Mouse (Mus musculus) thymus, postnatal 25 days (tissue): ENCODE results near the gene Mpv17l.
"Not testable (repeated sequence)": the region's sequence is repeated elsewhere in the genome, so short reads cannot be mapped to it uniquely, and the experiment has no call there.

Source experiments
- DNase-seq: peaks from one replicate; pipeline ENCODE4 v3.0.0; 2022

Gene Mpv17l

GRCm38 (mm10) chr16:13902888-13903483 lies at the start of gene Mpv17l, which contains the start of gene Pdxdc1:
TSS of gene Mpv17l (plus strand) at chr16:13903161.
TSS of gene Pdxdc1 (minus strand) at chr16:13903131.
- DNase-seq: peak; percentile 98

GRCm38 (mm10) chr16:13853886-13854285 lies 49.1 kb upstream of the Mpv17l start:
- DNase-seq: no peak

DNA sequence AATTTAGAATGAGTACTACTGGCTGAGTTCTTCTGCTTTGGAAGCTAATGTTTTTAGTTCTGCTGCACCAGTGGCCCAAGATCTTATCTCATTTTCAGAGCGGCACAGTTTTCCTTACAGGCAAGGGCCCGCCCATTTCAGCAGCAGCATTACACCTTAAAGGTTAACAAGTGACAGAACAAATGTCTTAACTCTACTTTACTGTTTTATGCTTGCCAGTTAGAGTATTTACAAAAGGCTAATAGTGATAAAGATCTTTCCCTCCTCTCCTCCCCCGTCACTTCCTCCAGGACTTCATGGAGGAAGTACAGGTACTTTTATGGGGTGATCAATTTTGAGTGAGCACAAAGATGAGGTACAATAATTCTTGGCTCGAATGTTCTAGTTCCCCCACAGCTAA lies 36.9 kb upstream of the Mpv17l start:
- no peak for DNase-seq

- no peak for DNase-seq
Measured at GRCm38 (mm10) chr16:13866616-13867015, 36.3 kb upstream of the Mpv17l start.

- DNase-seq: peak; percentile 32
Measured at GRCm38 (mm10) chr16:13867406-13867805, 35.6 kb upstream of the Mpv17l start.

DNA sequence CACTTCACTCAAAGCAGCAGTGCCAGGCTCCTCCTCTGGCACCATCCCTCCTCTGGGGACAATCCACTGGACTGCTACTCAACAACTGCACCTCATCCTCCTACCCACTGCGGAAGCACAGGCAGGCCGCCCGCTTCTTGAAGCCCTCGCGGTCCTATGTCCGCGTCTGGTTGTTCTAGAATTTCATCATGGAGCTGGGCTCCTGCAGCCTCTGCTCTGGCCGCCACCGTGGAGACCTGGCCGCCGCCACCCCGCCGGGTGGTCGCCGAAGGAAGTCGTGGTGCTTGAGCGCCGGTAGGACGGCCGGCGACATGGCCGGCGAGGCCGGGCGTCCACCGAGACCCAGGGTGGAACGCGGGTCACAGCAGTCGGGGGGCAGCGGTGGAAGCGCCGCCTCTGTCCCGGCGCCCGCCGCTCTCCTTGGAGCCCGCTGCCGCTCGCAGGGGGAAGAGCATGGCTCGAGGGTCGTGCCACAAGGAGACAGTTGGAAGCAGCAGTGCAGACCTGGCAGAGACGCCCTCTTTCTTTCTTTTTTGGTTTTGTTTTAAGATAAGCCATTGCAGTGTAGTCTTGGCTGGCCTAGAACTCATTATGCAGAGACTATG lies 34.9 kb upstream of the Mpv17l start:
- peak; percentile 2 for DNase-seq

GRCm38 (mm10) chr16:13875483-13875882 lies 27.5 kb upstream of the Mpv17l start:
- DNase-seq: no peak

GRCm38 (mm10) chr16:13883094-13883774 lies 19.7 kb upstream of the Mpv17l start:
- DNase-seq: no peak

GRCm38 (mm10) chr16:13890449-13890848 lies 12.5 kb upstream of the Mpv17l start:
- DNase-seq: no peak

- DNase-seq: no peak
Measured at GRCm38 (mm10) chr16:13892850-13893249, 10.1 kb upstream of the Mpv17l start.

- DNase-seq: no peak
Measured at GRCm38 (mm10) chr16:13894097-13894496, 8.9 kb upstream of the Mpv17l start.

DNA sequence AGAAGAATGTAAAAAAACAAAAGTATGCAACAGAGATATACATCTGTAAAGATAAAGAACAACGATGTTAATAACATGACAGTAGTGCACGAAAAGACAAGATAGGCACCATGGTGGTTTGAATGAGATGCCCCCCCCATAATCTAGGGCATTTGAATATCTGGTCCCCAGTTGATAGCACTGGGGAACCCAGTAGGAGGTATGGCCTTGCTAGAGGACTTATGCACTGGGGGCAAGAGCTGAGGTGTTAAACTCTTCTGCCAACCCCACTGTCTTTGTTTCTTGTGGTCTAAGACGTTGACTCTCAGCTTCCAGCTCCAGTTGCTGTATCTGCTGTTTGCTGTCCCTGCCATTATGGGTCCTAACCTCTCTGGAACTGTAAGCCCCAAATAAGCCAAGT lies 7.2 kb upstream of the Mpv17l start:
- no peak for DNase-seq

DNA sequence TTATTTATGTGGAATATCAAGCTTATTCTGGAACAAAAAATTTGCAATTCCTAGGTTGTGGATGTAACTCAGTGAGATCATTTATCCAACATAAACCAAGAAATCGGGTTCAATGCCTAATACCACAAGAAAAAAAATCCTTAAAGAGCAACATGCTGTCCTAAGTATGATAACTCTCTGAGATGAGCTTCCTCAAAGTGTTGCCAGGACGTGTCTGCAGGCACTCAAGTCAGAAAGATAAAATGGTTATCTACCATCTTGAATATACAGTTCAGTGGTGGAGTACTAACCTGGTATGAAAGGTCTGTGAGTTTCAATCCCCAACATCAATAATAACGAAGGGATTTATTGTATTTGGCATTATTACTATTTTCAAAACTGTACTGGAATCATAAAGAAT lies 6.6 kb upstream of the Mpv17l start:
- no peak for DNase-seq

DNA sequence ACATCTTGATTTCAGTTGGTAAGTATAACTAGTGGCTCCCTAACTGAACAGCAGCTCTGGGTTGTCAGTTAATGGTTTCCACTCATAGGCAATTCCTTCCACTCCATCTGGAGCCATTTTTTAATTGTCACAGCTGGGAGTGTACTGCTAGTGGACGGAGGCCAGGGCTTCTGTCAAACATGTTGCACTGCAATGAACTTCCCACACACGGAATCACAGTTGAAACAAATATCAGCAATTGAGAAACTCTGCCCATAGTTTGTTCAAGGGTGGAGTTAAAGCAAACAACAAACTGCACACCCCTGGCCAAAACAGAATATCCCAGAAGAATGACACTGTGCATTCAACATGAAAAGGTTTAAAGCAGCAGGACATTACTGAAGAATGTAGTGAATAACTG lies 4.0 kb upstream of the Mpv17l start:
- DNase-seq: no peak

GRCm38 (mm10) chr16:13902397-13902831 lies 547 bp upstream of the Mpv17l start:
- no peak for DNase-seq

- no peak for DNase-seq
Measured at GRCm38 (mm10) chr16:13903488-13903887, 527 bp downstream of the Mpv17l start.

- no peak for DNase-seq
Measured at GRCm38 (mm10) chr16:13907297-13907696, 4.3 kb downstream of the Mpv17l start.

DNA sequence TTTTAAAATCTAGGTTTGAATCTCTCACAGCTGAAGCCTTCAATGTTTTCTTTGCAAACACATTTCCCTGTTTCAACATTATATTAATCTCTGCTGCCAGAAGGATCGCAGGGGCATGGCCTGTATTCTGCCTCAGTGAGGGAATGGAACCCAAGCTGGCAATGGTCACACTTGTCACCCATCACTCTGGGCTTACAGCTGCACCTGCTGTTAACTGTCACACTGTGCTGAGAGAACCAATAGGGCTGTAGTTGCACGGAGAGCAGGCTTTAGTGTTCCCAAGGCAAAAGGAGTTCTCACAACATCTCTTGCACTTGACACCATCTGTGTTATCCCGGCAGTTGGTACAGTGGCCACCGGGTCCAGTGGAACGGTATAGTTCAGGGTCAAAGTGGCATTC lies 17.1 kb downstream of the Mpv17l start:
- DNase-seq: no peak

GRCm38 (mm10) chr16:13921063-13921462 lies 18.1 kb downstream of the Mpv17l start:
- DNase-seq: no peak

GRCm38 (mm10) chr16:13921781-13922180 lies 18.8 kb downstream of the Mpv17l start:
- DNase-seq: no peak

- DNase-seq: not testable (repeated sequence)
Measured at GRCm38 (mm10) chr16:13922499-13922898, 19.5 kb downstream of the Mpv17l start.

DNA sequence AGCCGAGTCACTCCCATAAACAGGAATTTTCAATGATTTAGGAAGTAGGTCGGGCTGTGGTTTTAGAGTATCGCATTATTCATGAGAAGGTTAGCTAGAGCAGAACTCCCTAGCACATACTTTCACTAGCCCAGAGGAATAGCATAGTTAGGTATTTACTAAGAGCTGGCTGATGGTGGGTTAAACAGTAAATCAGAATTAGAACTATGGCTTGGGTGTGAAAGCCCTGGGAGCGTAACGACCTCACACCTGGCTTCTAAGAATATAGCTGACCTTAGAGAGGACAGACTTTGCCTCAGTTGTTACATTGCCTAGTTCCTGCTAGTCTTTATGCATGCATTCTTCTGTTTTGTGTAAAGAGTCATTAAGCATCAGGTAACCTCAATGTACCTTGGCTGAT lies 20.0 kb downstream of the Mpv17l start:
- not testable (repeated sequence) for DNase-seq

DNA sequence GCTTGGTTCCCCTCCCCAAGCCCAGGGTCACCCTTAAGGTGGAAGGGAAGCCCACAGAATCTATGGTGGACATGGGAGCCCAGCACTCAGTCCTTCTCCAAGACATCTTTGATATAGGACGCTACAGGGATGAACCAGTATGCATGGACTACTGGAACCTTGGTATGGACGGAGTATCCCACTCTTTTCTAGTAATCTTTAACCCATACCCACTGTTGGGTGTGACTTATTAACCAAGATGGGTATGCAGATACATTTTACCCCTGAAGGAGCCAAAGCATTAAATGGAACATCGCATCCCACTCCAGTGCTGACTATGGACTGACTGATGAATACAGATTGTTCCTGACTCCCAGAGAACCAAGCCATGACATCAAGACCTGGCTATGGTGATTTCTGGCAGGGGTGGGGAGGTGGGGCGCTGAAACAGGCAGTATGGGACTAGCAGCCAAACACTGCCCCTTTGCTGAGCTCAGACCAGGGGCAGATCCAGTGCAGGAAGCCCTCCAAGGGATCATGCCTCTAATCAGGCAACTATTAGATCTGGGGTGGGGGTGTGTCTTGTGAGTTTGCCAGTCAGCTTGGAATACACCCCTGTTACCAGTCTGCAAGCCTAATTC lies 24.6 kb downstream of the Mpv17l start:
- no peak for DNase-seq
